Mouse (Mus musculus) ES-E14 (cell line): Measurements from ENCODE around the gene Aoc1.

Source experiments
- CHD2 ChIP-seq: IDR thresholded peaks from 2 replicates; pipeline ENCODE4 v1.6.1; 2014; ENCODE audit warnings: mild to moderate bottlenecking, low read depth, low read length, inconsistent platforms
- HCFC1 ChIP-seq: IDR thresholded peaks from 2 replicates; pipeline ENCODE4 v1.6.1; 2012; ENCODE audit warnings: low read length, inconsistent platforms, borderline replicate concordance; ENCODE audit not compliant: insufficient read depth
- ZC3H11A ChIP-seq: IDR thresholded peaks from 2 replicates; pipeline ENCODE4 v1.6.1; 2012; ENCODE audit warnings: low read depth, mild to moderate bottlenecking, inconsistent platforms, low read length, borderline replicate concordance
- ZNF384 ChIP-seq: IDR thresholded peaks from 2 replicates; pipeline ENCODE4 v1.6.1; 2012; ENCODE audit warnings: low read depth, low read length, inconsistent platforms

- no peak for TF ChIP-seq HCFC1
- no peak for TF ChIP-seq CHD2
- no peak for TF ChIP-seq ZNF384
- TF ChIP-seq ZC3H11A: no peak
Measured at GRCm38 (mm10) chr6:48954946-48955345, 82.2 kb downstream of the Aoc1 start.
